Mouse (Mus musculus) kidney, postnatal 4 days (tissue): ENCODE results near the gene Taar1.

ENCODE experiments used
- DNase-seq, 2 experiments: peaks; one replicate each; pipeline ENCODE4 v3.0.0; 2021; ENCODE audit warnings: mixed read lengths in 2 of 2

Gene Taar1

DNA sequence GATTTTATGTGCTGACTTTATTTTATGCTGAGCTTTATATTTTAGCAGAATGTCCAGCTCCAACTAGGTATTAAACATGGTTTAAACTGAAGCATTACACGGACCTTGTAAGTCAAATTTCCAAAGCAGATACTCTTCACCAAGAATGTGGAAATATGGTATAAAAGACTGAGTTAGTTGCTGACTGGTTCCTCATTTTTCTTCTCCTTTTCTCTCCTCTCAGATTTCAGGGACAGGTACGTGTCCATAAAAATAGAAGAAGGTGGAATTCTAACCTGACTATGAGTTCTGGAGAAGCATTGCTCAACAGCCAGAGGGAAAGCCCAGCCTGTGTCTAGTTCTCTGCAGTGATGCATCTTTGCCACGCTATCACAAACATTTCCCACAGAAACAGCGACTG lies at the start of gene Taar1:
Gene Taar1 (plus strand): TSS at position 301 of the 400 bp plus-strand sequence.
- DNase-seq, result no peak

DNA sequence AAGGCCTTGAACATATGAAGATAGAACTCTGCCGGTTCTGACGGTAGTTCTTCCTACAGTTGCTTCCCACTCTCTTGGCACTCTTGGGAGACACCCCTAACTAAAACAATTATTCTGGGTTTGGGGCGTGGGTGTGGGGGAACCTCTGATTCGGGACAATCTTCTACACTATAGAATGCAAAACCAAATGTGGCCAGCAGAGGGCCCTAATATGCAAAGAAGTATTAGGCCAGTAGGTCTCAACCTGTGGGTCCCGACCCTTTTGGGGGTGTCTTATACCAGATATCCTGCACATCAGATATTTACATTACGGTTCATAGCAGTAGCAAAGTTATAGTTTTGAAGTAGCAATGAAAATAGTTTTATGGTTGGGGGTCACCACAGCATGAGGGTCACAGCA lies 39.5 kb upstream of the Taar1 start:
- peak; percentile 18 to 40 for DNase-seq

DNA sequence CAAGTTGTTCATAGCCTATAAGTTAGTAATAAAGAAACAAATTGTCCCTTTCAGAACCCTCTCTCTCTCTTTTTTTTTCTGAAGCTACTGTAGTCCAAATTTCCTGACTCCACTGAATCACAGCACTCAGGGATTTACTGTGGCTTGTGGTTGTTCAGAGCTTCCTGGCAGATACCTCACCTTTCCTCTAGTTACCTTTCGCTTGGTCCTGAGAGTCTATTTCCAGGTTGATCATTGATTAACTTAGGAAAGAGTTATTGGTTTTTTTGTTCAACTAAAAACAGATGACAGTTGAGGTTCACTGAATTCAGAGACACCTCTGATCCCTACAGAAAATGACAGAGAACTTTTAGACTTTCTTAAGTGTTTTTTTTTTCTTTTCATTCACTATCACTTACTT lies 35.2 kb upstream of the Taar1 start:
- DNase-seq, result no peak

DNA sequence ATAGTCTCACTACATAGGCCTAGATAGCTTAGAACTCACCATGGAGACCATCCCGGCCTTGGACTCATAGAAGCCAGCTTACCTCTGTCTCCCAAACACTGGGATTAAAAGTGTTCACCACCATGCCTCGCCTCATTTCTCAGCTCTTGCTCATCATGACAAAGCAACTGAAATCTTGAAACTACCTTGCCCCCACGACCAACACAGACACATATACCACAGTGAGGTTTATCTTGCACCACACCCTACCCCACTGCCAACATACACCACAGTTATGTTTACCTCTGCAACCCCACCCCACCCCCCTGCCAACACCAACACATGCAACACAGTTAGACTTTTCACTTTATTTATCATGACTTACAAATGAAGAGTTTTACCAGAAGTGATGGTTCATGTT lies 34.1 kb upstream of the Taar1 start:
- no peak for DNase-seq

DNA sequence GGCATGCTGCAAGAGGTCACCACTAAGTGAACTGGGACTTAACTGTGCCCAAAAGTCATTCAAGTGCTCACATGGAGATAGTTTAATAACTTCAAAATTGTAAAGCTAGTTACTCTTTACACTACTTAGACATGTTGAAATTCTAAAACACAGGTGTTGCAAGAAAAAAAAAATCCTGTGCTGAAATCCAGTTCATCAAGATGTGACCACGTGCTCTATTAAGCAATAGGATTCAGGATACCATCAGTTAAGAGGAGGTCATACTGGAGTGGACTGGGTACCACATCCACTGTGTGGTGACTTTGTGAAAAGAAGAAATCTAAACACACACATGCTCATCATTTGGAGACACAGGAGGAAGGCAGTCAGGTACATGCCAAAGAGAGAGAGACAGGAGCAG lies 27.2 kb upstream of the Taar1 start:
- no peak for DNase-seq

DNA sequence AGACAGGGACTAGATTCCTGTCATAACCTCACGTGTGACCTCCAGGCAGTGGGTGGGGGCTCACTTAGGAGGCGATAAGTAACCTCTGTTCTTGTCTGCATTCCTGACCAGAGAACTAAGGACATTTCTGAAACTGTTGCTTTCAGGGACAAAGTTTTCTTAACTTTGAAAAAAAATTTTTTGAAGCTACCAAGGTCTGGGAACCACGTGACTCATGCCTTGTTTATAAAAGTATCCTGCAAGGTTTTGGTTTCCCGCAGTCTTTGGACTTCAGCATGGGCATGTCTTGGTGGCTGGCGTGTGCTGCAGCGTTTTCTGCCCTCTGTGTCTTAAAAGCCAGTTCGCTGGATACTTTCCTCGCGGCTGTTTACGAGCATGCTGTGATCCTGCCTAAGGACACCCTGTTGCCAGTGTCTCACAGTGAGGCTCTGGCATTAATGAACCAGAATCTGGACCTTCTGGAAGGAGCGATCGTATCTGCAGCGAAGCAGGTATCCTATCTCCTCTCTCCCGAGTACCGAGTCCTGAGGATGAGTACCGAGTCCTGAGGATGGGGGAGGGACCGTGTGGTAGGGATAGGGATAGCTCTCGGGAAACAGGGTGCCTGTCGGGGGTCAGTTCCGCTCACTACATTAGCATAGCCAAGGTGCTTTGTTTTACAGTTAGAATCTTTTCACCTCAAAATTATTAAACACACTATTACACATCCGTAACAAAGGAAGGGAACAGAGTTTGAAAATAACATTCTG lies 25.4 kb upstream of the Taar1 start, which contains the start of gene Vnn1:
Gene Vnn1 (plus strand): TSS at position 88 of the 749 bp plus-strand sequence.
- DNase-seq, result peak; percentile 14 to 44

DNA sequence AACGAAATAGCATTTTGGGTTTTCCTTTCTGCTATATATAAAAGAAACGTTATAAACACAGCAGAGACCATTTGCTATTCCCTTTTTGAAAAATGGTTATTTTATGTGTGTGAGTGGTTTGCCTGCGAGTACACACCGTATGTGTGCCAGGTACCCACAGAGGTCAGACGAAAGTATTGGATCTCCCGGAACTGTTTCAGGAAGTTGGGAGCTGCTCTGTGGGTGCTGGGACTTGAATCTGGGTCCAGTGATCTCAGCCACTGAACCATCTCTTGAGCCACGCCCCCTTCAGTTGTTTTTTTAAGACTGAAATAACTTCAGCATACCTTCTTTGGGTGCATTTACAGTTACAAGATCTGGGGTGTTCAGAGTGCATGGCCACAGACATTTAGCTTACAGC lies 24.8 kb upstream of the Taar1 start:
- no peak for DNase-seq

DNA sequence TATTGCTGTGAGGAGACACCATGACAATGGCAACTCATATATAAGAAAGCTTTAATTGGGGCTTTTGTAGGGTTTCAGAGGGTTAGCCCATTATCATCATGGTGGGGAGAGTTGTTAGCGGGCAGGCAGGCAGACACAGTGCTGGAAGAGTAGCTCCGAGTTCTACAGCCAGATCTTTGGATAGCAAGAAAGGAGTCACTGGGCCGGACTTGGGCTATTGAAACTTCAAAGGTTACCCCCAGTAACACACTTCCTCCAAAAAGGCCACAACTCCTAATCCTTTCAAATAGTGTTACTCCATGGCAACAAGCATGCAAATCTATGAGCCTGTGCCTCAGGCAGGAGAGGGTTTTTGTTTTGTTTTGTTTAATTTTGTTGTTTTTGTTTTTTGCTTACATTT lies 19.0 kb upstream of the Taar1 start:
- no peak for DNase-seq

DNA sequence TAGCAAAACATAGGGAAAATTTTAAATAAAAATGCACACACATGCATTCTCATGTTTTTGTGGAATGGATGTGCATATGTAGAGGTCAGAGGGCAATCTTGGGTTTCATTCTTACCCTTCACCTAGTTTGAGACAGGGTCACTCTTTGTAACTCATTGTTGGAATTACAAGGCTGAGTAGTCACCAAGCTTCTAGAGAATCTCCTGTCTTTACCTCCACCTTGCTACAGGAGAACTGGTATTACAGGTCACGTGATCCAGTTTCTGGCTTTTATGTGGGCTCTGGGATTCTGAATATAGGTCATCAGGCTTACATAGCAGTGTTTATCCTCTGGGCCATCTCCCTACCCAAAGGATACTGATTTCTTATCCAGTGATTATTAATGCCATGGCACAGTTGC lies 14.5 kb upstream of the Taar1 start:
- DNase-seq, result no peak

DNA sequence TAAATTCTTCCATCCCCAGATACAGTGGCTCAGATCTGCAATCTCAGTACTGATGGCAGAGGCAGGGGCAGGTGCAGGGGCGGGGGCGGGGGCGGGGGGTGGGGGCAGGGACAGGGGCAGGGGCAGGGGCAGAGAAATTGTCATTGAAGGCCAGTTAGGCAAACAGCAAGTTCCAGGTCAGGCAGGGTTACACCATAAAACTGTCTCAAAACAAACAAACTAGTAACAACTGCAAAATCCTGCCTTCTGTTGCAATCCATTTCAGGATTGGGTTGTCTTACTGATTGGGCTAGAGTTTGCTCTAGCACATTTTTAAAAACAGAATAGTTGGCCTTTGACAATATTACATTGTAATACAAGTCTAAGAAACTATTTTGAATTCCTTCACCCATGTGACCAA lies 2.3 kb downstream of the Taar1 start:
- DNase-seq, result no peak

DNA sequence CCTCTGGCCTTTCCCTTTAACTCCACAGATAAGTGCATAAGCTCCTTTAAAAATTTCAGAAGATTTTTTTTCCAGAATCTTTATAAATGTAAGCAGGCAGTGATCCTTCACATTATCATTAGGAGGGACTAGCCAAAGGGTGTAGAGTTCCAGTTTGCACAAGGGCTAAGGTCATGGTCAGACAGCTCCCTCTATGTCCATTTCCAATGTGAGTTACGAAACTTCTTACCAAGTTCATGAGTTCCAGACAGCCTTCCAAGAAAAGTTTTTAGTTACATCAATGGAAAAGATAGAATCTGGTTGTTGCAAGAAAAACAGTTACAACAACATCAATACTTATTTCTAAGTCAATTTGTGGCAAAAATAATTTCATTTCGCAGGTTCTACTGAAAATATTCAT lies 3.8 kb downstream of the Taar1 start:
- DNase-seq, result no peak

DNA sequence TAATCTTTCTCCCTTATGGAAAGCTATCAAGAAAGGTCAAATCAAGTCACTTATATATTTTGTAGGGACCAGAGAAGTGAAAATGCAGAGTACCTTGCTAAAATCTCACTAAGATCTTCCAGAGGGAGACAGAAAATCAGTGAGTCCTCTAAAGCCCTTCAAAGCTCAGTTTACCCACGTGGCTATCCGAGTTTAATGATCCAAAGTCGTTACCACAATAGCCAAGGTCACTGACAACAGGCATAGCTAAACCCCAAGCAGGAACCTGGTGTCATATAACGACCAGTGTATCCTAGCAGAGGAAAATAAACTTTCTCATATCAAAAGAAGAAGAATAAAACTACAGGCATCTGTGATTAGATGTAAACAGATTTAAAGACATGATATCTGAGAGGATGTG lies 17.5 kb downstream of the Taar1 start:
- DNase-seq, result no peak

DNA sequence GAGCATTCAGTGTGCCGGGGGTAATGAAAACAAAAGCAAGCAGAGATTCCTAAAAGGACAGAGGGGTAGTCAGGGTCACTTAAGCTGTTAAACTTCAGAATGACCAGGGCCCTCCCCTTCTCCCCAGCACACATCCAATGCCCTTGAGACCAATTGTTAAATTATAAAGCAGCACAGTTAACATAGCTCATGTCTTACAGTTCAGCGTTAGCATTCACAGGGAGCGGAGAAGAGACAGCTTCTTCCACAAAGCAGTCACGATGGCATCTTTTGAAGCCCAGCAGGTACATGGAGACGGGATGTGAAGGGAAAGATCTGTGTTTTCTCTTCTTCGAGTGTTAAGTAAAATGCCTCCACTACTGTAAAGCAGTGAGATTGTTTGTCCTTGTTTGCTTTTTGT lies 18.2 kb downstream of the Taar1 start, which contains the start of gene Taar2:
Gene Taar2 (plus strand): TSS at position 261 of the 400 bp plus-strand sequence.
- DNase-seq, result no peak

DNA sequence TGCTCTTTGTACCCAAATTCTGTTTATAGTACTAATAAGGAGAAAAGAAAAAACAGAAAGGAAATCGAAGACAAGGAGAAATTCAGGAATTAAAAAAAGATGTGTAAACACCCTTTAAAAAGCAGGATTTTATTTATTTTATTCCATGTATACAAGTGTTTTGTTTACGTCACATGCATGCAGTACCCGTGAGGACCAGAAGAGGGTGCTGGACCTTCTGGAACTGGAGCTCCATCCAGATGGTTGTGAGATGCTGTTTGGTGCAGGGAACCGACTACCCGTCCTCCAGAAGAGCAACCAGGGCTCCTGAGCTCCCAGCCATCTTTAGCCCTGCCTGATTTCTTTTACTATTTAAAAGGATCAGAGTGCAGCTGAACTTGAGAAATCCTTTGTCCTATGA lies 22.3 kb downstream of the Taar1 start:
- DNase-seq, result peak; percentile 25 to 30

DNA sequence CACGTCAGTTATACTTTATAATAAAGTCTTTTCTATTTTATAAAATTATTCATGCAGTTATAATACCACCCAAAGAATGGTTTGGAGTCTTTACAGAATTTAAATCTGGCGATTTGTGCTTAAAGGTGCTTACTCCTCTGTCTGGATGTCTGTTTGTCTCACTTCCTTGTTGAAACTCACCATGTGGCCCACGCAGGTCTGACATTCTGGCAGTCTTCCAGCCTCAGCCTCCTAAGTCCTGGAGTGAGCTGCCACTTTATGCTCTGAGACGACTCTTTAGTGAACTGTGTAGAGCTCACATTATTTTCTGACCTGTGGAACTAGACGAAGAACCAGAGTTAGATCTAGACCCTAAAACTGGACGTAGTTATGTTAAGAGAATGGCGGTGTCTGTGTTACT lies 27.9 kb downstream of the Taar1 start:
- peak in 1 of 2 experiments; percentile 18 for DNase-seq

DNA sequence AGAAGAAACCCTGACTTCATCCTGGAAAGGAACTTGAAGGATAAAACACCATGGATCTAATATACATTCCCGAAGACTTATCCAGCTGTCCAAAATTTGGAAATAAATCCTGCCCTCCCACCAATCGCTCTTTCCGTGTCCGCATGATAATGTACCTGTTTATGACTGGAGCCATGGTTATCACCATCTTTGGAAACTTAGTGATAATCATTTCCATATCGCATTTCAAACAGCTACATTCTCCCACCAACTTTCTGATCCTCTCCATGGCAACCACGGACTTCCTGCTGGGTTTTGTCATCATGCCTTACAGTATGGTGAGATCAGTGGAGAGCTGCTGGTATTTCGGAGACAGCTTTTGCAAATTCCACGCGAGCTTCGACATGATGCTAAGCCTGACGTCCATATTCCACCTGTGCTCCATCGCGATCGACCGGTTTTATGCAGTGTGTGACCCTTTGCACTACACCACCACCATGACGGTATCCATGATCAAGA lies 29.4 kb downstream of the Taar1 start, which contains the start of gene Taar3:
Gene Taar3 (plus strand): TSS at position 51 of the 498 bp plus-strand sequence.
- DNase-seq, result no peak

DNA sequence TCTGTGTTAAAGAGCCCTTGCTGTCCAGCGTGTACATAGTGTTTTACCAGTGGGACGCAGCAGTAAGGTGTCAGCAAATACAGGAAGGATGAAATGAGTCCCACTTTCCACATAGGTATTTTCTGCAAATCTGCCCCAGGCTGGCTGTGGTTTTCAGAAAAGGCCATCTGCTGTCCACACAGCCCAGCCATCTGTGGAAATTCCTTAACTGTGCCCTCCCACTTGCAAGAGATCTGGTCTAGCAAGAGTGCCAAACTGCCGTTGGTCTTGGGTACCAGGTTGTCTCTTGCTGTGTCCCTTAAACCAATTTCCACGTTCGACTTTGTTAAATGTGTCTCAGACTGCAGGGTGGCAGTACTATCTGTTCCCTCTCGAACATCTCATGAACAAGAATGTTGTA lies 31.6 kb downstream of the Taar1 start:
- no peak for DNase-seq

DNA sequence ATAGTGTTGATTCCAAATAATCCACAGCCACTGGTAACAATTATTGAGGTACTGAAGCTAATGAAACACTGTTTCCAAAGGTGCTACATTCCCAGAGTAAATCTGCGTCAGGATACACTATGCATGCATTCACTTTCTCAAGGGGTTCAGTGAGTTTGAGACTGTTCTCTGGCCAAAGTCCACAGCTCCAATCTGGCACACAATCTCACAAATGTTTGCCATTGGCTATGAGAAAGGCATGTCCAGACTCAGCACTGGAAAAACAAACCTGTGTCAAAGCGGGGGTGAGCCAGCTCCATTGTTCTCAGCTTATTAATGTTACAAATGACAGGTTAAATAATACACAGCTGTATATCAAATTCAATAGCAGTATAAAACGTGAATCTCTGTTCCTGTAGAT lies 38.9 kb downstream of the Taar1 start:
- DNase-seq, result peak; percentile 21 to 43

DNA sequence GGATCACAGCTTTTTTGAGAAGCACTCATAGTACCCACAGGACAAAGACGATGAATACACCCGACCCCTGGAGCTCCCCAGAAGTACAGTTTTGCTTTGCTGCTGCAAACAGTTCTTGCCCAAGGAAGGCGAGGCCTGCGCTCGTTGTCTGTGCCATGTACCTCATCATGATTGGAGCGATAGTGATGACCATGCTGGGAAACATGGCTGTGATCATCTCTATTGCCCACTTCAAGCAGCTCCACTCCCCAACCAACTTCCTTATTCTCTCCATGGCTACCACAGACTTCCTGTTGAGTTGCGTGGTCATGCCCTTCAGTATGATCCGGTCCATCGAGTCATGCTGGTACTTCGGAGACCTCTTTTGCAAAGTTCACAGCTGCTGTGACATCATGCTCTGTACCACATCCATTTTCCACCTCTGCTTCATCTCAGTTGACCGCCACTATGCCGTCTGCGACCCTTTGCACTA lies 40.3 kb downstream of the Taar1 start, which contains the start of gene Taar4:
Gene Taar4 (plus strand): TSS at position 51 of the 472 bp plus-strand sequence.
- DNase-seq, result no peak

DNA sequence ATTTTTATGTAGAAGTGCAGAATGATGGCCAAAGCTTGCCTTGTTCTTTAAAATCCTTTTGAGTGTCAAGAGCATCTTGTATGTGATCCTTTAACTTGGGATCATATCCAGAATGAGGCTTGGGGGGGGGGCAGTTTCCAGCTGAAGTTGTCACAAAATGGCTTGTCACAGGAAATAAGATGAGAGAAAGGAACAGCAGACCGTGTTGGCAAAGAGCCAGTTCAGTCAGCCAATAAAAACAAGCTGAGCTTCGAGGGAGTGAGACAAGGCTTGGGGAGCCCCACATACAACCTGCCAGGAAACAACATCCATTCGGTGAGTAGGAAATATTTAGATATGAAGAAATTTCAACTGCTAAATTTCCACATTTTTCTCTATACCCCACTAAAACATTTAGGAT lies 43.3 kb downstream of the Taar1 start:
- DNase-seq, result peak; percentile 36 to 48

DNA sequence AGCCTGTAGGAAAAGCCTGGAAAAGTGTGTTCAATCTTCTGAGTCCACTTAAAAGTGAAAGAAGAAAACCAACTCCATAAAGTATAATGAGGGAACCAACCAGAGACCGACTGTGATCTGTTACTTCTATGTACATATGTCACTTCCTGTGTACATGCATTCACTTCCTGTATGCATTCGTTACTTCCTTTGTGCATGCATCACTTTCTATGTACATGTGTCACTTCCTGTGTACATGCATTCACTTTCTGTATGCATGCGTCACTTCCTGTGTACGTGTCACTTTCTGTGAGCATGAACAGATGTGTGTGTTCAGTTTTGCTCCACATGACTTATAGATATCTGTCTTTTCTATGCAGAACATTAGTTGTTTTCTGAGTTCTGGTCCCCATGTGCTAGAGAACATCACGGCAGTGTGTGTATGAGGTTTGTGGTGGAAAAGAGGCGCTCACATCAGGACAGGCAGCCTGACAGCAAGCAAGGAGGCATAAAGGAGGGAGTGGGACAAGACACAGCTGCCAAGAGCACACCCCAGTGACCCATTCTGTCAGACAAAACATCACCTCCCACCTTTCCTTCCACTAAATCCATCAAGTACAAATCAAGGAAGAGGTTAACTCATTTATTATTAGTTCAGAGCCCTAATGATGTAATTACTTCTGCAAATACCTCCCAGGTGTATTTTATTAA lies 44.9 kb downstream of the Taar1 start:
- no peak for DNase-seq

DNA sequence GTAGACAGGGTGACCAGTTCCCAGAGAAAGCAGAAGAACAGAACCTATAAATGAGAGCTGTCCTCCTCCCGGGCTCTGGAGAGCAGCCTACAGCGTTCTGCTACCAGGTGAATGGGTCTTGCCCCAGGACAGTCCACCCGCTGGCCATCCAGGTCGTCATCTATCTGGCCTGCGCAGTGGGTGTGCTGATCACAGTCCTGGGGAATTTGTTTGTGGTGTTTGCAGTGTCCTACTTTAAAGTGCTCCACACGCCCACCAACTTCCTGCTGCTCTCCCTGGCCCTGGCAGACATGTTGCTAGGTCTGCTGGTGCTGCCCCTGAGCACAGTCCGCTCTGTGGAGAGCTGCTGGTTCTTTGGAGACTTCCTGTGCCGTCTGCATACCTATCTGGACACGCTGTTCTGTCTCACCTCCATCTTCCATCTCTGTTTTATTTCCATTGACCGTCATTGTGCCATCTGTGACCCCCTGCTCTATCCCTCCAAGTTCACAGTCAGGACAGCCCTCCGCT lies 50.6 kb downstream of the Taar1 start, which contains the start of gene Taar5:
Gene Taar5 (plus strand): TSS at position 51 of the 510 bp plus-strand sequence.
- DNase-seq, result no peak
